ENCODE assay signal across 9 mouse cellular contexts in genomic region chr7:71581746-71582145, GRCm38 (mm10).
A peak's percentile ranks its signal among the peaks of the same experiment; 100 is the strongest.
DNase-seq lines count a peak whose midpoint lies in the region; ATAC-seq and TF ChIP-seq lines count a peak whose summit lies in the region.
"Had no signal": no experiment of that assay in that cellular context is flagged by ENCODE, and none has a peak within 500 bp of the region (broad histone marks: within the 10 kb centered on the region; RNA-seq: fewer than 3 reads in every experiment).

No protein-coding gene starts in this region.

- no peak overlapping the region for H3K27ac ChIP-seq in liver, embryonic 12.5 days
- H3K27ac ChIP-seq in heart, embryonic 10.5 days, result no peak overlapping the region
- H3K27ac ChIP-seq in limb, embryonic 14.5 days (replicated peaks; ENCODE audit: low read depth, low read length), result no peak overlapping the region
- H3K27ac ChIP-seq: limb, embryonic 15.5 days had no signal

- no peak for TF ChIP-seq POLR2A in limb, embryonic 14.5 days (IDR thresholded peaks at IDR 0.05; ENCODE audit: borderline replicate concordance, extremely low read depth, insufficient read depth, insufficient read length)

- DNase-seq in liver, result peak; percentile 28
- DNase-seq in adrenal gland, postnatal 25 days, result peak; percentile 54
- peak; percentile 77 for DNase-seq in heart, embryonic 10.5 days (ENCODE audit: low spot score)
- DNase-seq in limb, embryonic 14.5 days (ENCODE audit: low spot score), result peak; percentile 77
- peak; percentile 6 for DNase-seq in retina, postnatal 7 days (ENCODE audit: low read depth, low spot score)
- DNase-seq in frontal cortex, adult 2 months (ENCODE audit: extremely low spot score in 1 of 2, low spot score in 1 of 2), result no peak
- no peak for DNase-seq in cerebellum, adult 9-10 months

- no peaks in the 10 kb centered on the region for H3K27me3 ChIP-seq in liver, embryonic 12.5 days (replicated peaks)
- H3K27me3 ChIP-seq in heart, embryonic 10.5 days (ENCODE audit: insufficient read depth, poor library complexity, severe bottlenecking), result no peaks in the 10 kb centered on the region
- H3K27me3 ChIP-seq in limb, embryonic 14.5 days (ENCODE audit: control insufficient read depth, insufficient read depth, low read length), result no peaks in the 10 kb centered on the region
- H3K27me3 ChIP-seq: limb, embryonic 15.5 days had no signal

- no peak overlapping the region for H3K4me2 ChIP-seq in liver, embryonic 12.5 days
- H3K4me2 ChIP-seq in limb, embryonic 14.5 days (replicated peaks; ENCODE audit: low read depth, low read length, severe bottlenecking), result no peak overlapping the region
- H3K4me2 ChIP-seq: limb, embryonic 15.5 days had no signal

- 30% methylated on average over 3 of the region's 3 CpGs for WGBS in liver, embryonic 12.5 days (ENCODE audit: insufficient replicate concordance)
- WGBS in heart, embryonic 10.5 days, result 25% methylated on average over 3 of the region's 3 CpGs
- 19% methylated on average over 3 of the region's 3 CpGs for WGBS in limb, embryonic 14.5 days

- ATAC-seq in liver, embryonic 12.5 days, result no peak
- no peak for ATAC-seq in limb, embryonic 14.5 days (ENCODE audit: low FRiP score, low read depth)

- no peaks in the 10 kb centered on the region for H3K36me3 ChIP-seq in liver, embryonic 12.5 days
- no peaks in the 10 kb centered on the region for H3K36me3 ChIP-seq in heart, embryonic 10.5 days
- H3K36me3 ChIP-seq in limb, embryonic 14.5 days (ENCODE audit: control insufficient read depth, insufficient read depth, low read length), result no peaks in the 10 kb centered on the region
- H3K36me3 ChIP-seq: limb, embryonic 15.5 days had no signal

- H3K4me1 ChIP-seq in liver, embryonic 12.5 days, result no peaks in the 10 kb centered on the region
- H3K4me1 ChIP-seq in heart, embryonic 10.5 days, result peaks cover 3% of the 10 kb centered on the region; the same call in 1 of the 2 replicates
- H3K4me1 ChIP-seq in limb, embryonic 14.5 days (ENCODE audit: control insufficient read depth, insufficient read depth, low read length), result no peaks in the 10 kb centered on the region; the same call in 1 of the 2 replicates
- H3K4me1 ChIP-seq: limb, embryonic 15.5 days had no signal

- H3K4me3 ChIP-seq in liver, embryonic 12.5 days, result no peak overlapping the region
- no peak overlapping the region for H3K4me3 ChIP-seq in heart, embryonic 10.5 days
- H3K4me3 ChIP-seq in limb, embryonic 14.5 days (replicated peaks; ENCODE audit: low read length), result no peak overlapping the region
- H3K4me3 ChIP-seq: limb, embryonic 15.5 days had no signal

- no peaks in the 10 kb centered on the region for H3K9me3 ChIP-seq in liver, embryonic 12.5 days (replicated peaks)
- H3K9me3 ChIP-seq in heart, embryonic 10.5 days, result no peaks in the 10 kb centered on the region
- no peaks in the 10 kb centered on the region for H3K9me3 ChIP-seq in limb, embryonic 14.5 days (ENCODE audit: control insufficient read depth, low read length)
- H3K9me3 ChIP-seq: limb, embryonic 15.5 days had no signal

- H3K9ac ChIP-seq in liver, embryonic 12.5 days, result no peak overlapping the region
- no peak overlapping the region for H3K9ac ChIP-seq in limb, embryonic 14.5 days (ENCODE audit: low read depth, low read length, severe bottlenecking)
- H3K9ac ChIP-seq: limb, embryonic 15.5 days had no signal

Comparison
In these comparisons a context has a peak if more than half of its experiments do, and no peak if none do; other contexts are left out.
1. DNase-seq: peak in liver (single experiment), adrenal gland, postnatal 25 days (single experiment), heart, embryonic 10.5 days (single experiment), limb, embryonic 14.5 days (single experiment) and retina, postnatal 7 days (single experiment); none in frontal cortex, adult 2 months (0 of 2) and cerebellum, adult 9-10 months (single experiment).